Mouse (Mus musculus): ENCODE measurements around the gene Pcp4.

Gene Pcp4

DNA sequence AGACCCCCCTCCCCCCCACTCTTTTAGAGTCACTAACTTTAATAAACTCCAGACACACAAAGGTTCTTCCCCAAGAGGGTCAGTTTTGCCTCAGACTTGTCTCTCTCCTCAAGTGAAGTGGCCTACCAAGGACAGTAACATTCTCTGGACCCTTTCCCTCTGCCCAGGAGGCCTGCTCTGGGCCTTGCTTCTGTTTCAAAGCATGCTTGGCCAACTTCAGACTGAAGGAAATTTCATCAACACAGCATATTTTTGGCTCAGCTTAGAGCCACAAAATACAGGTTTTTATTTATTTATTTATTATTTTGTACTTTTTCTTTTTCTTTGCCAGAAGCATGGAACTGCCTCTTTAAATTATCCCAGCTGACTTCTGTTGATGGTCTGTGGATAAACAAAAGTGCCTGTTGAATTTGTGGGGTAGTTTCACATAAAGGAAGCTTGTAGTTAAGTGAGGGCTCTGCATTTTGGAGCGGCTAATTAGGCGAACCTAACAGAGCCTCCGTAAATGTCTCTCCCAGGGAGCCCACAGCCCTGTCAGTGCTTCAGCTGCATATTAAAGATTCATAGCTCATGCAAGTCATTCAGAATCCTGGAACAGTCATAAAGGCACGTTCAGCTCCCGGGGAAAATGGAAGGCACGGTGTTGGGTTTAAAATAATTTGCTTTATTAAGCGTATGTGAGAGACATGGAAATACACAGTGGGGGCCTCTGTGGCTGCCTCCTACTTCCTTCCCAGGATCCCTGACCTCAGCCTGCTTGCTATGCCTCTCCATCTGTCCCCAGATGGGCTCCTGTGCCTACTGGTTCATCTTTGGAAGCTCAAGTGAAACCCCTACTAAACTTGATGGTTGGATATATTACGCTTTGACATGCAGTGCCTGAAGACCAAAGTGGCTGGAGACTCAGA lies 96.2 kb downstream of the Pcp4 start:
- DNase-seq (ENCODE audit: low spot score in 2 of 2): no peak

- DNase-seq (ENCODE audit: low spot score in 2 of 2): no peak
Observed at GRCm38 (mm10) chr16:96567428-96567827, 100.0 kb downstream of the Pcp4 start.
